Mouse (Mus musculus): ENCODE data around the gene Tcl1b1.
"Not testable (repeated sequence)": the region's sequence is repeated elsewhere in the genome, so short reads cannot be mapped to it uniquely, and the experiment has no call there.

The Tcl1b1 gene

DNA sequence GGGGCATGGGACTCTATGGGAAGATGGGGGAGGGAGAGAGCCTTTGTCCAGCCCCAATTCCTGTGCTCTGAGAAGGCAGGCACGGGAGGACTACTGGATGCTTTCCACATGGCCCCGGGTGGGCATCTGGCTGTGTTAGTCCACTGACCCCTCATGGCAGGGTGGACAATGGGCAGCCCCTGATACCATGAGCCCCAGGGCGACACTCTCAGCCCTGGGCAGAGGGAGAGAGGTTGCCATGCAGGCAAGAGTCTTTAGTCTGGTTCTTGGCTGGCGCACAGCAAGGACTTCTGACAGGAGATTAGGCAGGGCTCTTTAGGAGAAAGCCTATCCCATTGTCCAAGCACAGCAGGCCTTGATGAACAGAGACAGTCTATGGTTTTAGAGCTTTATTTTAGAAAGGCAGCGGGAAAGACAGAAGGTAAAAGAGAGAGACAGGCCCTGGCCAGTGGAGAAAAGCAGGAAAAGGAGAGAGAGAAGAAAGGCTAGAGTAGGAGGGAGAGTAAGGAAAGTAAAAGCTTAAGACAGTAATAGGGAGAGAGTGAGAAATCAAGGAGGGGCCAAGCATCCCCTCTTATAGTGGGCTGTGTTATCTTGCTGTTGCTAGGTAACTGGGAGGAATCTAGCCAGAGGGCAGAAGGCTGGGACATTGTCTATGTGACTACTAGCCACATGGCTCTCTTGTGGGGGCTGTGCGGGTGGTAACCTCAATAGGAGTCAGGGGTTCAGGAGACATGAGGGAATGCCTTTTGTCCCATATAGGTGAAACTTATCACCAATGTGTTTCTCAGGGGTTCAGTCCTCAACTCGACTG is 40.4 kb downstream of the Tcl1b1 start:
- DNase-seq (ENCODE audit: low spot score), result not testable (repeated sequence)

DNA sequence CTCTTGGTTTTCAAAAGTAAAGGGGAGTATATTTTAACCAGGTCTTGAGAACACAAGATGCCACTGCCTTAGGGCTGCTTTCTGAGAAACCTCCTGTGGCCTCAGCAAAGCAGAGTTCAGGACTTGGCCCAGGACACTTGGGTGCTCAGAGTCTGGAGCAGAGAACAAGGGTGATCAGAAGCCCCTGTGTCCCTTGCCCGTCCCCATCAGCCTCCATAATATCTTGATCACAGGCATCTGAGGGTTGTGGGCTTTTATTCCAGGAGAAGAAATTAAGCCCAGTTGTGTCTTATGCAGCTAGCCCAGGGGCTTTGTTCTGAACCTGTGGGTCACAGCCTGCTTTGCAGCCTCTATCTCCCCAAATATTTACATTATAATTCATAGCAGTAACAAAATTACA is 42.2 kb downstream of the Tcl1b1 start, which contains the start of gene Tcl1b4:
Tcl1b4 (plus strand) TSS at position 301 of the 400 bp plus-strand sequence.
- not testable (repeated sequence) for DNase-seq (ENCODE audit: low spot score)

DNA sequence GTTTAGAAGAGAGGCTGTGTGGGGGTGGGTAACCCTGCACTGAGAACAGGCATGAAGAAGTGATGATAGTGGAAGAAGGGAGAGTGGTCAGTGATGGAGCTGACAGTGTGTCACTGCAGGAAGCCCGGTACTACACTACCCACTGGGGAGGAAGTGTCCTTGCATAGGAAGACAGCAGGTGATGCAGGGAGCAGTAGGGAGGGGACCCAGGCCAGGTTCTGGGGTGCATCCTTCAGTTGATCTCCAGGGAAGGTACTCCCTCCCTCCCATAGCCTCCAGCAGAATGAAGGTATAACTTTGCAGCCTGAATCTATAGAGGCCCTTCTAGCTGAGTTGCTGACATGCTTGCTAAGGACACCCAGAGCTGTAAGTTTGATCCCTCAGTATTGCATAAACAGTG is 47.6 kb downstream of the Tcl1b1 start:
- DNase-seq (ENCODE audit: low spot score), result no peak

DNA sequence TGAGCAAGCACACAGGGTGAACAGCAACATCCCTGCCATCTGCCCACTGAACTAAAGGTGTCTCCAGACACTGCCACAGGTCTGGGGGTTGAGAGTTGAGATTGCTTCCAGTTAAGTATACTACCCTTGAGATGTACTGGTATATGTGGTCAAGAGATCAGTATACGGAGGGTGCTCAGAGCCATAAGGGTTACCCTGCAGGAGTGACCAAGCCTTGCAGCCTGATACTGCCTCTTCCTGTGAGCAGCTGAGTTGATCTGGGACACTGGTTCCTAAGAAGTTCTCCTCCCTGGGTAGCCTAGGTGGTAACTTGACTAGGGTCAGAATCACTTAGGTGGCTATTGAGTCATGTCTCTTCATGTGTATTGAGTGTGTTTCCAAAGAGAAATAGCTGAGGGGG is 49.0 kb downstream of the Tcl1b1 start:
- DNase-seq (ENCODE audit: low spot score), result no peak

GRCm38 (mm10) chr12:105209231-105209630 is 49.7 kb downstream of the Tcl1b1 start:
- no peak for DNase-seq (ENCODE audit: low spot score)

Data from yolk sac, embryonic 10.5 days (tissue).